Mouse (Mus musculus): Measurements from ENCODE around the gene C130079G13Rik. TPM values are rescaled to one million over a fixed set of nuclear protein-coding genes. Genes with fewer than 3 reads are reported as not detected.
"Not testable (repeated sequence)": the region's sequence is repeated elsewhere in the genome, so short reads cannot be mapped to it uniquely, and the experiment has no call there.

The C130079G13Rik gene
- not detected in 2 replicates for polyA plus RNA-seq (2016; fragmentation: Nextera tagmentation; extraction: Ambion mirVana)

GRCm38 (mm10) chr3:59924914-59925313 is at the start of gene C130079G13Rik:
TSS of gene C130079G13Rik (plus strand) at chr3:59925214.
- Histone ChIP-seq H3K9ac (no peak within 1 kb of the TSS), H3K4me2 (replicated peaks) (no peak within 1 kb of the TSS), H3K4me1 (no peaks in the 10 kb centered on the region), H3K27ac (no peak within 1 kb of the TSS), H3K27me3 (replicated peaks) (no peaks in the 10 kb centered on the region), H3K4me3 (no peak within 1 kb of the TSS), H3K36me3 (no peaks in the 10 kb centered on the region), H3K9me3 (no peaks in the 10 kb centered on the region)
- 90% methylated on average over 2 of the region's 2 CpGs for WGBS
- ATAC-seq (ENCODE audit: low FRiP score, low read depth), result no peak

GRCm38 (mm10) chr3:59877601-59878000 is 47.4 kb upstream of the C130079G13Rik start:
- 25% methylated on average over 1 of the region's 1 CpGs for WGBS
- H3K36me3 ChIP-seq; H3K9me3 ChIP-seq; H3K27ac ChIP-seq; H3K4me1 ChIP-seq; ATAC-seq (ENCODE audit: low FRiP score, low read depth); H3K27me3 ChIP-seq (replicated peaks); H3K9ac ChIP-seq; H3K4me2 ChIP-seq (replicated peaks); H3K4me3 ChIP-seq: not testable (repeated sequence)

GRCm38 (mm10) chr3:59879801-59880554 is 45.0 kb upstream of the C130079G13Rik start:
- 71% methylated on average over 7 of the region's 7 CpGs for WGBS
- not testable (repeated sequence) for H3K9ac ChIP-seq; H3K4me2 ChIP-seq (replicated peaks); ATAC-seq (ENCODE audit: low FRiP score, low read depth); H3K36me3 ChIP-seq; H3K27ac ChIP-seq; H3K9me3 ChIP-seq; H3K4me1 ChIP-seq; H3K4me3 ChIP-seq; H3K27me3 ChIP-seq (replicated peaks)

- H3K4me1 ChIP-seq, result no peaks in the 10 kb centered on the region
- no peaks in the 10 kb centered on the region for H3K36me3 ChIP-seq
- no peaks in the 10 kb centered on the region for H3K9me3 ChIP-seq
- no peak for ATAC-seq (ENCODE audit: low FRiP score, low read depth)
- H3K4me3 ChIP-seq, result no peak overlapping the region
- H3K27me3 ChIP-seq (replicated peaks), result no peaks in the 10 kb centered on the region
- no peak overlapping the region for H3K9ac ChIP-seq
- H3K4me2 ChIP-seq (replicated peaks), result no peak overlapping the region
- WGBS, result 87% methylated on average over 2 of the region's 2 CpGs
- no peak overlapping the region for H3K27ac ChIP-seq
Measured at GRCm38 (mm10) chr3:59893276-59893675, 31.7 kb upstream of the C130079G13Rik start.

GRCm38 (mm10) chr3:59934621-59935020 is 9.6 kb downstream of the C130079G13Rik start:
- WGBS, result 66% methylated on average over 1 of the region's 1 CpGs
- H3K4me3 ChIP-seq, result no peak overlapping the region
- no peak overlapping the region for H3K27ac ChIP-seq
- no peak overlapping the region for H3K9ac ChIP-seq
- H3K9me3 ChIP-seq, result no peaks in the 10 kb centered on the region
- no peak for ATAC-seq (ENCODE audit: low FRiP score, low read depth)
- H3K4me2 ChIP-seq (replicated peaks), result no peak overlapping the region
- no peaks in the 10 kb centered on the region for H3K4me1 ChIP-seq
- no peaks in the 10 kb centered on the region for H3K27me3 ChIP-seq (replicated peaks)
- H3K36me3 ChIP-seq, result no peaks in the 10 kb centered on the region

- no peaks in the 10 kb centered on the region for H3K4me1 ChIP-seq
- H3K9me3 ChIP-seq, result no peaks in the 10 kb centered on the region
- H3K9ac ChIP-seq, result no peak overlapping the region
- H3K27ac ChIP-seq, result no peak overlapping the region
- H3K36me3 ChIP-seq, result no peaks in the 10 kb centered on the region
- no peak overlapping the region for H3K4me2 ChIP-seq (replicated peaks)
- 91% methylated on average over 10 of the region's 10 CpGs for WGBS
- H3K4me3 ChIP-seq, result no peak overlapping the region
- ATAC-seq (ENCODE audit: low FRiP score, low read depth), result 0 out of 2 replicates have a peak, but pooled peaks have one; percentile 17
- H3K27me3 ChIP-seq (replicated peaks), result no peaks in the 10 kb centered on the region
Measured at GRCm38 (mm10) chr3:59947294-59947950, 22.4 kb downstream of the C130079G13Rik start.

GRCm38 (mm10) chr3:59970891-59971290 is 45.9 kb downstream of the C130079G13Rik start:
- Histone ChIP-seq H3K36me3 (no peaks in the 10 kb centered on the region), H3K27ac (no peak overlapping the region), H3K9me3 (no peaks in the 10 kb centered on the region), H3K27me3 (replicated peaks) (no peaks in the 10 kb centered on the region), H3K9ac (no peak overlapping the region), H3K4me2 (replicated peaks) (no peak overlapping the region), H3K4me1 (no peaks in the 10 kb centered on the region), H3K4me3 (no peak overlapping the region)
- 86% methylated on average over 5 of the region's 5 CpGs for WGBS
- no peak for ATAC-seq (ENCODE audit: low FRiP score, low read depth)

- no peak overlapping the region for H3K27ac ChIP-seq
- H3K9me3 ChIP-seq, result no peaks in the 10 kb centered on the region
- no peak overlapping the region for H3K4me2 ChIP-seq (replicated peaks)
- no peak for ATAC-seq (ENCODE audit: low FRiP score, low read depth)
- no peaks in the 10 kb centered on the region for H3K4me1 ChIP-seq
- H3K36me3 ChIP-seq, result no peaks in the 10 kb centered on the region
- H3K9ac ChIP-seq, result no peak overlapping the region
- no peak overlapping the region for H3K4me3 ChIP-seq
- H3K27me3 ChIP-seq (replicated peaks), result no peaks in the 10 kb centered on the region
Measured at GRCm38 (mm10) chr3:59974591-59974990, 49.6 kb downstream of the C130079G13Rik start.

Other genes starting within 250 kb of the C130079G13Rik start
- gene Gm5538, start 195.4 kb upstream of the C130079G13Rik start, polyA plus RNA-seq (2016; fragmentation: Nextera tagmentation; extraction: Ambion mirVana), result not detected in 2 replicates
- gene Gm8298, start 64.2 kb upstream of the C130079G13Rik start, polyA plus RNA-seq (2016; fragmentation: Nextera tagmentation; extraction: Ambion mirVana), result not detected in 2 replicates
- gene Aadacl2, start 81.5 kb downstream of the C130079G13Rik start, polyA plus RNA-seq (2016; fragmentation: Nextera tagmentation; extraction: Ambion mirVana), result not detected in 2 replicates
- gene Aadac, start 100.5 kb downstream of the C130079G13Rik start, polyA plus RNA-seq (2016; fragmentation: Nextera tagmentation; extraction: Ambion mirVana), result 0.15 and 0.24 TPM in 2 replicates
- gene Sucnr1, start 156.7 kb downstream of the C130079G13Rik start, polyA plus RNA-seq (2016; fragmentation: Nextera tagmentation; extraction: Ambion mirVana), result not detected in 2 replicates

Measured in neural tube, embryonic 12.5 days (tissue).